Mouse (Mus musculus) testis, adult 2 months (tissue): ENCODE results near the gene Aim2.

Source experiments
- CTCF ChIP-seq: fragments of 200-500 bp; IDR thresholded peaks from 2 replicates; pipeline ENCODE4 v1.5.1; 2012; ENCODE audit warnings: low read depth, mild to moderate bottlenecking, inconsistent platforms, low read length, moderate library complexity; ENCODE audit not compliant: control insufficient read depth, insufficient read depth, insufficient replicate concordance
- POLR2A ChIP-seq: fragments of 200-500 bp; IDR thresholded peaks from 2 replicates; pipeline ENCODE4 v1.6.1; 2012; ENCODE audit warnings: low read depth, mild to moderate bottlenecking, inconsistent platforms, low read length, moderate library complexity; ENCODE audit not compliant: control insufficient read depth

DNA sequence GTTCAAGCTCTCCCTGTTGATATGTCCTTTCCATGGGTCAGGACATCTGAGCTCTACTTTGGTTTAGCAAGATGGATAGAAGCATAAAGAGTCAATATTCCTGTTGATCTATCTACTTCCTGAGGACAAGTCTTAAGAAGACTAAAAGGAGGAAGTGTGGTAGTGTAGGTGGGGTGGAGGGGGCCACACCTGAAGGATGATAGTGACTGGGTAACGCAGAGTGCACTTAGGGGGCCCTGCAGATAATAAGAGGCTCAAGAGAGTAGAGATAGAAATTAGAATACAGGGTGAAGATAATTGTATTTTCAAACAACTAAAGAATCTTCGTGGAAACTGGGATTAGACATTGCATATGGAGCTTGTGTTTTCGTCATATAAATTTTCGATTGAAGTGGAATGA is 5.6 kb upstream of the Aim2 start:
- TF ChIP-seq POLR2A (no peak), CTCF (no peak)
